Mouse (Mus musculus) hindbrain, postnatal 0 days (tissue): ENCODE measurements around the gene H2-D1. TPM values are rescaled to one million over a fixed set of nuclear protein-coding genes. Genes with fewer than 3 reads are reported as not detected.

ENCODE experiments used
- ATAC-seq: fragments of 200-750 bp; cut with Nextera tagmentation; 2 replicates; pipeline ENCODE4 v1.8.0; 2017; ENCODE audit warnings: mild to moderate bottlenecking, moderate TSS enrichment, moderate library complexity
- DNase-seq: peaks from one replicate; pipeline ENCODE4 v3.0.0-alpha.2; 2015; ENCODE audit warnings: low spot score
- H3K27ac ChIP-seq: fragments of 300-500 bp; sonication (generic); 2 replicates; pipeline ENCODE4 v1.5.1; 2014; ENCODE audit warnings: mild to moderate bottlenecking
- H3K27me3 ChIP-seq: fragments of 300-500 bp; sonication (generic); 2 replicates; pipeline ENCODE4 v1.6.1; 2014; ENCODE audit warnings: low read length, mixed read lengths; ENCODE audit not compliant: insufficient read depth
- H3K36me3 ChIP-seq: fragments of 300-500 bp; sonication (generic); 2 replicates; pipeline ENCODE4 v1.6.1; 2014; ENCODE audit warnings: low read length, mixed read lengths; ENCODE audit not compliant: insufficient read depth
- H3K4me1 ChIP-seq: fragments of 300-500 bp; sonication (generic); 2 replicates; pipeline ENCODE4 v1.6.1; 2014; ENCODE audit warnings: antibody characterized with exemption, low read length, mixed read lengths; ENCODE audit not compliant: insufficient read depth
- H3K4me2 ChIP-seq: fragments of 300-500 bp; sonication (generic); 2 replicates; pipeline ENCODE4 v1.6.1; 2014; ENCODE audit warnings: low read depth, mild to moderate bottlenecking, low read length, moderate library complexity, mixed read lengths
- H3K4me3 ChIP-seq: fragments of 300-500 bp; sonication (generic); 2 replicates; pipeline ENCODE4 v1.5.1; 2014; ENCODE audit warnings: low read length
- H3K9ac ChIP-seq: fragments of 300-500 bp; sonication (generic); replicated peaks from 2 replicates; pipeline ENCODE4 v1.6.1; 2014; ENCODE audit warnings: mild to moderate bottlenecking, low read length, moderate library complexity, mixed read lengths
- H3K9me3 ChIP-seq: fragments of 300-500 bp; sonication (generic); 2 replicates; pipeline ENCODE4 v1.6.1; 2016; ENCODE audit warnings: low read length, mixed read lengths
- CTCF ChIP-seq: IDR thresholded peaks from 2 replicates; pipeline ENCODE4 v1.5.1; 2016; ENCODE audit warnings: antibody characterized with exemption, control low read depth, low read depth
- WGBS: fragments of 180-500 bp; shearing (Covaris S2); extraction: QIAGEN DNeasy Blood & Tissue Kit; methylation state at CpG from one replicate; pipeline ENCODE4 v1.1.7; 2014; 5-methylcytosine and 5-hydroxymethylcytosine counted together
- polyA plus RNA-seq: library from polyadenylated mRNA; unstranded; fragments of >200 nt; fragmentation: Nextera tagmentation; extraction: Ambion mirVana; gene quantifications from 2 replicates; pipeline ENCODE4 v1.2.1, GENCODE M21; 2015
- total RNA-seq: library from RNA; depleted of rRNA; stranded (reverse); fragments of >200 nt; gene quantifications from 2 replicates; pipeline ENCODE4 v1.2.3, GENCODE M21; 2014

H2-D1 gene
- total and polyA plus RNA-seq, 2 experiments from 2014 or later, result 74.3 to 146 TPM

GRCm38 (mm10) chr17:35240384-35241304, 21.9 kb upstream of the H2-D1 start:
- no peak for TF ChIP-seq CTCF
- DNase-seq (no peak), ATAC-seq (peak; percentile 0)
- H3K27me3 ChIP-seq, result no peaks in the 10 kb centered on the region
- peak overlapping the region; percentile 100 for H3K9ac ChIP-seq
- peaks cover 21% of the 10 kb centered on the region for H3K36me3 ChIP-seq
- 30% methylated on average over 12 of the region's 12 CpGs for WGBS
- H3K27ac ChIP-seq, result peak overlapping the region; percentile 100
- no peaks in the 10 kb centered on the region for H3K9me3 ChIP-seq
- H3K4me1 ChIP-seq, result peaks cover 17% of the 10 kb centered on the region
- H3K4me3 ChIP-seq, result peak overlapping the region; percentile 97
- peak overlapping the region; percentile 72 for H3K4me2 ChIP-seq

- ATAC-seq (peak; percentile 91), DNase-seq (peak; percentile 98)
- no peaks in the 10 kb centered on the region for H3K9me3 ChIP-seq
- H3K4me1 ChIP-seq, result peaks cover 17% of the 10 kb centered on the region
- WGBS, result 2% methylated on average over 65 of the region's 69 CpGs
- TF ChIP-seq CTCF, result peak; percentile 20; the same call in 1 of the 2 replicates
- H3K9ac ChIP-seq, result peak within 1 kb of the TSS; percentile 100
- H3K36me3 ChIP-seq, result peaks cover 28% of the 10 kb centered on the region
- peak within 1 kb of the TSS; percentile 72 for H3K4me2 ChIP-seq
- peak within 1 kb of the TSS; percentile 100 for H3K27ac ChIP-seq
- no peaks in the 10 kb centered on the region for H3K27me3 ChIP-seq
- H3K4me3 ChIP-seq, result peak within 1 kb of the TSS; percentile 97
Observed at GRCm38 (mm10) chr17:35241305-35242014, 21.1 kb upstream of the H2-D1 start, which contains the start of gene Ddx39b. Gene Ddx39b (plus strand): TSS chr17:35241746.

GRCm38 (mm10) chr17:35242015-35242941, 20.3 kb upstream of the H2-D1 start:
- H3K9ac ChIP-seq, result peak overlapping the region; percentile 100
- H3K9me3 ChIP-seq, result no peaks in the 10 kb centered on the region
- peaks cover 17% of the 10 kb centered on the region for H3K4me1 ChIP-seq
- H3K36me3 ChIP-seq, result peaks cover 37% of the 10 kb centered on the region
- peak overlapping the region; percentile 100 for H3K27ac ChIP-seq
- peak; percentile 46 for TF ChIP-seq CTCF
- H3K27me3 ChIP-seq, result no peaks in the 10 kb centered on the region
- peak; percentile 61 for ATAC-seq
- H3K4me2 ChIP-seq, result peak overlapping the region; percentile 72
- WGBS, result under 1% methylated on average over 53 of the region's 55 CpGs
- H3K4me3 ChIP-seq, result peak overlapping the region; percentile 97
- DNase-seq, result peak; percentile 86

GRCm38 (mm10) chr17:35243086-35243485, 19.4 kb upstream of the H2-D1 start:
- Histone ChIP-seq H3K4me3 (peak overlapping the region; percentile 97), H3K27me3 (no peaks in the 10 kb centered on the region), H3K4me2 (peak overlapping the region; percentile 72), H3K36me3 (peaks cover 45% of the 10 kb centered on the region), H3K4me1 (peaks cover 17% of the 10 kb centered on the region), H3K27ac (peak overlapping the region; percentile 100), H3K9ac (peak overlapping the region; percentile 100), H3K9me3 (no peaks in the 10 kb centered on the region)
- DNase-seq, result peak; percentile 83
- WGBS, result under 1% methylated on average over 16 of the region's 16 CpGs
- peak; percentile 41 for TF ChIP-seq CTCF
- 0 out of 2 replicates have a peak, but pooled peaks have one; percentile 1 for ATAC-seq

- H3K36me3 ChIP-seq, result peaks cover 63% of the 10 kb centered on the region
- H3K9me3 ChIP-seq, result no peaks in the 10 kb centered on the region
- 55% methylated on average over 2 of the region's 2 CpGs for WGBS
- H3K27ac ChIP-seq, result no peak overlapping the region
- ATAC-seq (no peak), DNase-seq (no peak)
- H3K4me3 ChIP-seq, result no peak overlapping the region
- peak overlapping the region; percentile 72 for H3K4me2 ChIP-seq
- peaks cover 17% of the 10 kb centered on the region for H3K4me1 ChIP-seq
- H3K9ac ChIP-seq, result peak overlapping the region; percentile 100; the same call in 1 of the 2 replicates
- H3K27me3 ChIP-seq, result no peaks in the 10 kb centered on the region
- no peak for TF ChIP-seq CTCF
Observed at GRCm38 (mm10) chr17:35244999-35245398, 17.5 kb upstream of the H2-D1 start.
